Mouse (Mus musculus) cortical plate, adult 2 months (tissue): ENCODE data around the gene Slitrk3. TPM values are rescaled to one million over a fixed set of nuclear protein-coding genes. Genes with fewer than 3 reads are reported as not detected.
"Not testable (repeated sequence)": the region's sequence is repeated elsewhere in the genome, so short reads cannot be mapped to it uniquely, and the experiment has no call there.

ENCODE experiments used
- H3K27ac ChIP-seq: fragments of 200-500 bp; 2 replicates; pipeline ENCODE4 v1.5.1; 2012; ENCODE audit warnings: low read length, control low read depth, inconsistent platforms; ENCODE audit not compliant: insufficient read depth
- H3K4me1 ChIP-seq: fragments of 200-500 bp; 2 replicates; pipeline ENCODE4 v1.6.1; 2011; ENCODE audit warnings: low read length; ENCODE audit not compliant: control insufficient read depth, insufficient read depth
- H3K4me3 ChIP-seq: fragments of 200-500 bp; 2 replicates; pipeline ENCODE4 v1.5.1; 2011; ENCODE audit warnings: mild to moderate bottlenecking, low read length, control low read depth; ENCODE audit not compliant: insufficient read depth
- CTCF ChIP-seq: fragments of 200-500 bp; IDR thresholded peaks from 2 replicates; pipeline ENCODE4 v1.5.1; 2011; ENCODE audit warnings: mild to moderate bottlenecking, control low read depth, low read length; ENCODE audit not compliant: insufficient read depth; ENCODE audit errors: extremely low read depth
- POLR2A ChIP-seq: fragments of 200-500 bp; IDR thresholded peaks from 2 replicates; pipeline ENCODE4 v1.6.1; 2011; ENCODE audit warnings: mild to moderate bottlenecking, low read length, control low read depth; ENCODE audit not compliant: insufficient read depth; ENCODE audit errors: extremely low read depth
- polyA plus RNA-seq: library from polyadenylated mRNA; depleted of rRNA; stranded (reverse); fragments of >200 nt; gene quantifications from 2 replicates; pipeline ENCODE4 v1.2.3, GENCODE M21; 2012; rRNA removed

Gene Slitrk3
- 20.3 and 20.6 TPM in 2 replicates for polyA plus RNA-seq

GRCm38 (mm10) chr3:73057197-73057811 lies at the start of gene Slitrk3:
TSS of gene Slitrk3 (minus strand) at chr3:73057803.
- Histone ChIP-seq H3K4me3 (peak within 1 kb of the TSS; percentile 81), H3K4me1 (no peaks in the 10 kb centered on the region; the same call in 1 of the 2 replicates), H3K27ac (peak within 1 kb of the TSS; percentile 98)
- TF ChIP-seq POLR2A (peak; percentile 48; the same call in 1 of the 2 replicates), CTCF (no peak)

GRCm38 (mm10) chr3:73094445-73094844 lies 36.8 kb upstream of the Slitrk3 start:
- H3K4me3 ChIP-seq, H3K27ac ChIP-seq, H3K4me1 ChIP-seq: not testable (repeated sequence)

GRCm38 (mm10) chr3:73084620-73085019 lies 27.0 kb upstream of the Slitrk3 start:
- TF ChIP-seq POLR2A (no peak), CTCF (no peak)
- H3K4me1 ChIP-seq, result no peaks in the 10 kb centered on the region
- H3K27ac ChIP-seq, result no peak overlapping the region
- H3K4me3 ChIP-seq, result no peak overlapping the region

- peak overlapping the region; percentile 64 for H3K4me3 ChIP-seq
- TF ChIP-seq POLR2A, result 0 out of 2 replicates have a peak, but pooled peaks have one; percentile 16
- peak; percentile 72 for TF ChIP-seq CTCF
- no peak overlapping the region for H3K27ac ChIP-seq
- H3K4me1 ChIP-seq, result no peaks in the 10 kb centered on the region
Observed at GRCm38 (mm10) chr3:73065823-73066755, 8.5 kb upstream of the Slitrk3 start.

- Histone ChIP-seq H3K4me3 (peak overlapping the region; percentile 81), H3K4me1 (no peaks in the 10 kb centered on the region; the same call in 1 of the 2 replicates), H3K27ac (no peak overlapping the region)
- 0 out of 2 replicates have a peak, but pooled peaks have one; percentile 26 for TF ChIP-seq POLR2A
- no peak for TF ChIP-seq CTCF
Observed at GRCm38 (mm10) chr3:73058190-73058589, 587 bp upstream of the Slitrk3 start.

GRCm38 (mm10) chr3:73056492-73057196 lies 959 bp downstream of the Slitrk3 start:
- Histone ChIP-seq H3K4me1 (no peaks in the 10 kb centered on the region; the same call in 1 of the 2 replicates), H3K4me3 (peak overlapping the region; percentile 81), H3K27ac (peak overlapping the region; percentile 91)
- no peak for TF ChIP-seq CTCF
- 0 out of 2 replicates have a peak, but pooled peaks have one; percentile 21 for TF ChIP-seq POLR2A

- Histone ChIP-seq H3K27ac (no peak overlapping the region), H3K4me3 (peak overlapping the region; percentile 81), H3K4me1 (no peaks in the 10 kb centered on the region; the same call in 1 of the 2 replicates)
- TF ChIP-seq POLR2A (no peak), CTCF (no peak)
Observed at GRCm38 (mm10) chr3:73056044-73056438, 1.6 kb downstream of the Slitrk3 start.

GRCm38 (mm10) chr3:73055399-73056043 lies 2.1 kb downstream of the Slitrk3 start:
- TF ChIP-seq POLR2A, result no peak
- TF ChIP-seq CTCF, result no peak
- H3K4me3 ChIP-seq, result peak overlapping the region; percentile 81
- H3K27ac ChIP-seq, result peak overlapping the region; percentile 71
- no peaks in the 10 kb centered on the region; the same call in 1 of the 2 replicates for H3K4me1 ChIP-seq
